Mouse (Mus musculus) liver, adult 2 months (tissue): ENCODE measurements at regions not wholly inside any gene's neighbourhood (a gene's known extent, or its start where the extent isn't known, plus 50 kb on each side); places are given as distances from the start of the nearest gene placed in this dataset.

Experiments used
- CTCF ChIP-seq: fragments of 200-500 bp; IDR thresholded peaks from 2 replicates; pipeline ENCODE4 v1.5.1; 2011; ENCODE audit warnings: low read depth, low read length, control low read depth
- POLR2A ChIP-seq: fragments of 200-500 bp; IDR thresholded peaks from 2 replicates; pipeline ENCODE4 v1.6.1; 2011; ENCODE audit warnings: low read length, control low read depth; ENCODE audit not compliant: insufficient read depth; ENCODE audit errors: extremely low read depth

- TF ChIP-seq CTCF (no peak), POLR2A (no peak)
Measured at GRCm38 (mm10) chr17:49377626-49378025, 50.5 kb upstream of the Mocs1 start.
